ENCODE assay signal across 8 mouse cellular contexts in the genomic region with DNA sequence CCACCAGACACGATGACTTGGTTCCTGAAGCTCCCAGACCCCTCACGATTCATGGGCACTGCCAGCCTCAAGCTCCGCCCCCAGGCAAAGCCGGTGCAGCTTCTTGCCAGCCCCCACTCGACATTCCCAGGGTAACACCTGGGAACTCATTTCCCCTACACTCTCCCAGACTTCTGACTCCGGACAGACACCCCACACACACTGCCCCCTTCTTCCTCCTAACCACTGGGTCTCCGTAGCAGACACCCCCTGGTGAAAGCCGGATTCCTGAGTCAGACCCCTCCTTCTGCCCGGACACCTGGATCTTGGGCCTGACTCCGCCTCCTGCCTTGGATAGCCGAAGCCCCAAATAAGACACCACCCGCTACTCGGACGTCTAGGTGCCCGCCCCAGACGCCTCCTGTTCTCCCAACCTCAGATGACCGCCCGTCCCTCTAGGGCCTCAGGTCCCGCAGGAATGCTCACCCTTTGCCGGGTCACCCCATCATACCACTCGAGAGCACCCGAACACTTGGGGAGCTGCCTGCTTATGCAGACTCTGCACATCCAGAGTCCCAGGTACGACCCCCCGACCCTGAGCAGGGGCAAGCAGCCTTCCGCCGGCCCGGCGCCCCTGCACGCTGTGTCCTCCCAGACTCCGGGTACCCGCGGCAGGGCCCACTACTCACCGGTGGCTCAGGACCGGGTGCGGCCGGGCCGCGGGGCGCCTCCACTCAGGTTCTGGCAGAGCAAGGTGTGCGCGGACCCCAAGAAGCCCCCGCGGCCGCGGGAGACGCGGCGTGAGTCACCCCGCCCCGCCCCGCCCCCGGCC. TPM values are rescaled to one million over a fixed set of nuclear protein-coding genes. Genes with fewer than 3 reads are reported as not detected.
A peak's percentile ranks its signal among the peaks of the same experiment; 100 is the strongest.
DNase-seq lines count a peak whose midpoint lies in the region; ATAC-seq and TF ChIP-seq lines count a peak whose summit lies in the region.

A gene (plus strand): TSS at position 381 of the 811 bp plus-strand sequence.
A gene (minus strand): TSS at position 786 of the 811 bp plus-strand sequence.

- peak; percentile 35 for ATAC-seq in kidney, embryonic 15.5 days (replicated peaks; ENCODE audit: low FRiP score)
- ATAC-seq in limb, embryonic 14.5 days (ENCODE audit: low FRiP score, low read depth): peak; percentile 32

- no peak for TF ChIP-seq POLR2A in MEL (IDR thresholded peaks at IDR 0.05; ENCODE audit: control insufficient read depth in 1 of 2, insufficient read depth in 1 of 2, low read depth in 1 of 2, low read length in 2 of 2, poor library complexity in 1 of 2)
- no peak for TF ChIP-seq POLR2A in embryonic fibroblast, embryonic 13.5 days (IDR thresholded peaks at IDR 0.05; ENCODE audit: low read depth, low read length)
- no peak for TF ChIP-seq POLR2A in limb, embryonic 14.5 days (IDR thresholded peaks at IDR 0.05; ENCODE audit: borderline replicate concordance, extremely low read depth, insufficient read depth, insufficient read length)

- H3K36me3 ChIP-seq in kidney, embryonic 15.5 days: no peaks in the 10 kb centered on the region
- H3K36me3 ChIP-seq in MEL (ENCODE audit: control insufficient read depth in 1 of 2, insufficient read depth in 2 of 2, low read length in 2 of 2): no peaks in the 10 kb centered on the region
- H3K36me3 ChIP-seq in limb, embryonic 14.5 days (ENCODE audit: control insufficient read depth, insufficient read depth, low read length): no peaks in the 10 kb centered on the region

- 2% methylated on average over 52 of the region's 52 CpGs for WGBS in kidney, embryonic 15.5 days
- 2% methylated on average over 48 of the region's 52 CpGs for WGBS in limb, embryonic 14.5 days

- H3K79me2 ChIP-seq in MEL (ENCODE audit: control insufficient read depth, insufficient read depth, low read length, poor library complexity): no peaks in the 10 kb centered on the region

- H3K27ac ChIP-seq in kidney, embryonic 15.5 days: no peak within 1 kb of the TSS
- no peak within 1 kb of the TSS for H3K27ac ChIP-seq in MEL (ENCODE audit: control insufficient read depth, low read depth, low read length)
- no peak within 1 kb of the TSS for H3K27ac ChIP-seq in embryonic fibroblast, embryonic 13.5 days (ENCODE audit: insufficient read depth, low read length)
- no peak within 1 kb of the TSS for H3K27ac ChIP-seq in limb, embryonic 14.5 days (replicated peaks; ENCODE audit: low read depth, low read length)

- peaks cover 45% of the 10 kb centered on the region for H3K27me3 ChIP-seq in kidney, embryonic 15.5 days
- no peaks in the 10 kb centered on the region for H3K27me3 ChIP-seq in MEL (ENCODE audit: control insufficient read depth in 1 of 2, insufficient read depth in 2 of 2, low read length in 2 of 2)
- peaks cover 18% of the 10 kb centered on the region for H3K27me3 ChIP-seq in limb, embryonic 14.5 days (ENCODE audit: control insufficient read depth, insufficient read depth, low read length)

- DNase-seq in kidney, adult 8-10 months: no peak
- DNase-seq in MEL (ENCODE audit: low read depth, low spot score) (peak; percentile 22), adipocyte (ENCODE audit: low spot score) (no peak)
- DNase-seq in limb, embryonic 14.5 days (ENCODE audit: low spot score): no peak
- no peak for DNase-seq in ovary, postnatal 10 days (ENCODE audit: low spot score)
- DNase-seq in testis, postnatal 10 days (ENCODE audit: low spot score): no peak

- H3K4me3 ChIP-seq in kidney, embryonic 15.5 days (replicated peaks): peak within 1 kb of the TSS; percentile 58
- peak within 1 kb of the TSS; percentile 65 to 90 for H3K4me3 ChIP-seq in MEL (ENCODE audit: control insufficient read depth in 1 of 2, insufficient read depth in 1 of 2, low read depth in 2 of 2, low read length in 2 of 2)
- peak within 1 kb of the TSS; percentile 55 for H3K4me3 ChIP-seq in embryonic fibroblast, embryonic 13.5 days (ENCODE audit: insufficient read depth, low read length)
- H3K4me3 ChIP-seq in limb, embryonic 14.5 days (replicated peaks; ENCODE audit: low read length): peak within 1 kb of the TSS; percentile 65

- H3K4me1 ChIP-seq in kidney, embryonic 15.5 days: peaks cover 26% of the 10 kb centered on the region
- peaks cover 2 to 11% of the 10 kb centered on the region in 2 experiments; a peak in 2 of 4 replicates for H3K4me1 ChIP-seq in MEL (ENCODE audit: control insufficient read depth in 1 of 2, insufficient read depth in 2 of 2, low read length in 2 of 2)
- peaks cover 3% of the 10 kb centered on the region; the same call in 1 of the 2 replicates for H3K4me1 ChIP-seq in embryonic fibroblast, embryonic 13.5 days (ENCODE audit: control insufficient read depth, insufficient read depth, low read length)
- H3K4me1 ChIP-seq in limb, embryonic 14.5 days (ENCODE audit: control insufficient read depth, insufficient read depth, low read length): peaks cover 21% of the 10 kb centered on the region

- TF ChIP-seq RAD21 in MEL (IDR thresholded peaks at IDR 0.05; ENCODE audit: low read depth, low read length): no peak

- TF ChIP-seq EP300 in MEL (IDR thresholded peaks at IDR 0.05; ENCODE audit: low read depth in 1 of 2, low read length in 2 of 2): no peak

- H3K9ac ChIP-seq in kidney, embryonic 15.5 days: peak within 1 kb of the TSS; percentile 52
- H3K9ac ChIP-seq in MEL (ENCODE audit: control insufficient read depth, low read depth, low read length, poor library complexity, severe bottlenecking): peak within 1 kb of the TSS; percentile 50
- H3K9ac ChIP-seq in limb, embryonic 14.5 days (ENCODE audit: low read depth, low read length, severe bottlenecking): peak within 1 kb of the TSS; percentile 64

- no peak for TF ChIP-seq CTCF in MEL (IDR thresholded peaks at IDR 0.05 in 2 of 3, conservative IDR thresholded peaks at IDR 0.05 in 1 of 3; ENCODE audit: control insufficient read depth in 1 of 3, insufficient read depth in 1 of 3, low read depth in 2 of 3, low read length in 3 of 3, poor library complexity in 1 of 3, severe bottlenecking in 1 of 3)
- TF ChIP-seq CTCF in embryonic fibroblast, embryonic 13.5 days (IDR thresholded peaks at IDR 0.05; ENCODE audit: borderline replicate concordance, insufficient read depth, low read length): no peak

- H3K4me2 ChIP-seq in kidney, embryonic 15.5 days: peak within 1 kb of the TSS; percentile 98
- peak within 1 kb of the TSS; percentile 99 for H3K4me2 ChIP-seq in limb, embryonic 14.5 days (replicated peaks; ENCODE audit: low read depth, low read length, severe bottlenecking)

- H3K9me3 ChIP-seq in kidney, embryonic 15.5 days (replicated peaks): no peaks in the 10 kb centered on the region
- no peaks in the 10 kb centered on the region for H3K9me3 ChIP-seq in MEL (replicated peaks; ENCODE audit: insufficient read depth, low read length)
- H3K9me3 ChIP-seq in limb, embryonic 14.5 days (ENCODE audit: control insufficient read depth, low read length): no peaks in the 10 kb centered on the region

TF ChIP-seq in MEL, 35 proteins besides CTCF, POLR2A, EP300 and RAD21:
- TF ChIP-seq RCOR1 (IDR thresholded peaks at IDR 0.05; ENCODE audit: low read depth, low read length) (no peak), ZC3H11A (IDR thresholded peaks at IDR 0.05; ENCODE audit: low read depth, low read length) (no peak), MEF2A (IDR thresholded peaks at IDR 0.05; ENCODE audit: extremely low read depth, insufficient replicate concordance, low read depth, low read length, poor library complexity, severe bottlenecking) (no peak), USF1 (IDR thresholded peaks at IDR 0.05; ENCODE audit: low read depth, low read length) (no peak), ZMIZ1 (IDR thresholded peaks at IDR 0.05; ENCODE audit: low read depth, low read length) (no peak), SIN3A (IDR thresholded peaks at IDR 0.05; ENCODE audit: low read length) (no peak), BHLHE40 (IDR thresholded peaks at IDR 0.05; ENCODE audit: borderline replicate concordance, low read depth, low read length) (no peak), MYC (IDR thresholded peaks at IDR 0.05; ENCODE audit: low read depth, low read length) (no peak), TAL1 (IDR thresholded peaks at IDR 0.05; ENCODE audit: low read length) (no peak), JUND (IDR thresholded peaks at IDR 0.05; ENCODE audit: low read depth, low read length) (no peak), MXI1 (IDR thresholded peaks at IDR 0.05; ENCODE audit: low read depth, low read length) (no peak; the same call in 1 of the 2 replicates), KAT2A (conservative IDR thresholded peaks at IDR 0.05; ENCODE audit: low read depth, low read length) (no peak), GATA1 (IDR thresholded peaks at IDR 0.05; ENCODE audit: low read depth, low read length) (no peak), MAZ (IDR thresholded peaks at IDR 0.05; ENCODE audit: low read depth, low read length) (no peak), CHD1 (IDR thresholded peaks at IDR 0.05; ENCODE audit: low read depth, low read length) (no peak), ETS1 (IDR thresholded peaks at IDR 0.05; ENCODE audit: low read depth, low read length) (no peak), ELF1 (IDR thresholded peaks at IDR 0.05; ENCODE audit: low read depth, low read length) (no peak), MYB (IDR thresholded peaks at IDR 0.05; ENCODE audit: low read depth, low read length) (no peak), POLR2AphosphoS2 (IDR thresholded peaks at IDR 0.05; ENCODE audit: low read length) (no peak), TBP (IDR thresholded peaks at IDR 0.05; ENCODE audit: low read depth, low read length) (no peak)

RNA-seq across cellular contexts. Expression of the first gene that starts in this region (rescaled TPM):
- 7.8 and 8.2 TPM in 2 replicates for polyA plus RNA-seq in kidney, embryonic 15.5 days (2015; fragmentation: Nextera tagmentation; extraction: Ambion mirVana)
- total RNA-seq in MEL (2012; rRNA removed): not detected in 2 replicates
- not detected for polyA plus RNA-seq in MEL (2012; ENCODE audit: insufficient read depth in 1 of 2, insufficient read length in 2 of 2, low read depth in 1 of 2, low replicate concordance in 2 of 2, missing spikeins in 1 of 2)
- polyA plus RNA-seq in embryonic fibroblast, embryonic 13.5 days (2011; ENCODE audit: insufficient read length, low read depth, missing spikeins): not detected in 2 replicates
- polyA plus RNA-seq in limb, embryonic 14.5 days (2012; rRNA removed): 3.2 and 3.4 TPM in 2 replicates
- 4.9 and 6.3 TPM in 2 replicates for polyA plus RNA-seq in limb, embryonic 14.5 days (2014; fragmentation: Nextera tagmentation; extraction: Ambion mirVana)

RNA-seq across cellular contexts. Expression of the second gene that starts in this region (rescaled TPM):
- 0.09 and 0.12 TPM in 2 replicates for polyA plus RNA-seq in kidney, embryonic 15.5 days (2015; fragmentation: Nextera tagmentation; extraction: Ambion mirVana)
- 0.08 TPM in 1 of 2 replicates, not detected in the other for total RNA-seq in MEL (2012; rRNA removed)
- under 1 TPM in 1 of 2 experiments, not detected in 1; 0.35 TPM for polyA plus RNA-seq in MEL (2012; ENCODE audit: insufficient read depth in 1 of 2, insufficient read length in 2 of 2, low read depth in 1 of 2, low replicate concordance in 2 of 2, missing spikeins in 1 of 2)
- 0.20 TPM in 1 of 2 replicates, not detected in the other for polyA plus RNA-seq in embryonic fibroblast, embryonic 13.5 days (2011; ENCODE audit: insufficient read length, low read depth, missing spikeins)
- polyA plus RNA-seq in limb, embryonic 14.5 days (2012; rRNA removed): 0.84 and 1.1 TPM in 2 replicates
- 0.22 TPM in 1 of 2 replicates, not detected in the other for polyA plus RNA-seq in limb, embryonic 14.5 days (2014; fragmentation: Nextera tagmentation; extraction: Ambion mirVana)

Comparison
In these comparisons a context has a peak if more than half of its experiments do, and no peak if none do; other contexts are left out.
1. Peak in DNase-seq, H3K4me3 ChIP-seq and H3K9ac ChIP-seq in MEL; RNA of the genes that start here not detected or under 1 TPM.